Mouse (Mus musculus): Measurements from ENCODE around the gene Hoxa11.

DNA sequence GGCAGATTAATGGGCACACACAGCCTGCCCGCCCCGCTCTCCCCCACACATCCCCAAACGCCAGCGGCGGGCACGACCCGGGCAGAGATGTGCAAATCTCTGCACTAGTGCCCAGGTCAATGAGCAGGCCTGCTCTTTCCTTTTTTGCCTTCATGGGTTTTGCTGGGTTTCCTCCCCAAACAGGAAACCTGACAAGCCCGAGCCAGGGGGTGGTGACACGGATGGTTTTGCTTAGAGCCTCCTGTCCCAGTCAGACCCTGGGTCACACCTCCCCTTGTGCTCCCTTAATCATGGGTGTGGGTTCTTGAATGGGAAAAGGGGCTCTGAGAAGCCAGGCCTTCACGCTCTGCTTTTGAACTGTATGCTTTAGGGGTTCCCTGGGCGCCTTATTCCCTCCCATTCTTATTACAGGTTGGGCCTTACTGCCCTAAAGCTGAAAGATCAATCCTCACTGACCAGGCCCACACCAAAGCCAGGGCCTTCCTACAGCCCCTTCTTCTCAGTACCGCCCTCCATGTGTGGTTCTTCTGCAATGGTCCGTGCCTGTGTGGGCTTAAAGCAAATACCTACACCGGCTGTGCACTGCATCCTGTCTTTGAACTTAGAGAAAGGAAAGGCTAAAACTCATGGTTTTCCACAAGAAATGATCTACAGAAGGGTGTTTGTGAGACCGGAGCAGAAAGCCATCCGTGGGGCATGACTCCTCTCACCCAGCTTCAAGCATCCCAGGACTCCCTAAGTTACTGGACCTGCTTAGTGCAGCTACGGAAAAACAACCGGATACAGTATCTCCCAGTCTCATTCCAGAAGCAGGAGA lies 36.5 kb downstream of the Hoxa11 start:
- no peak for TF ChIP-seq CTCF (IDR thresholded peaks at IDR 0.05; ENCODE audit: borderline replicate concordance, insufficient read depth, low read depth, low read length)
- no peak for TF ChIP-seq POLR2A (IDR thresholded peaks at IDR 0.05; ENCODE audit: borderline replicate concordance, insufficient read depth, low read length)

Measured in cerebellum, adult 2 months (tissue).